In the genomic region with DNA sequence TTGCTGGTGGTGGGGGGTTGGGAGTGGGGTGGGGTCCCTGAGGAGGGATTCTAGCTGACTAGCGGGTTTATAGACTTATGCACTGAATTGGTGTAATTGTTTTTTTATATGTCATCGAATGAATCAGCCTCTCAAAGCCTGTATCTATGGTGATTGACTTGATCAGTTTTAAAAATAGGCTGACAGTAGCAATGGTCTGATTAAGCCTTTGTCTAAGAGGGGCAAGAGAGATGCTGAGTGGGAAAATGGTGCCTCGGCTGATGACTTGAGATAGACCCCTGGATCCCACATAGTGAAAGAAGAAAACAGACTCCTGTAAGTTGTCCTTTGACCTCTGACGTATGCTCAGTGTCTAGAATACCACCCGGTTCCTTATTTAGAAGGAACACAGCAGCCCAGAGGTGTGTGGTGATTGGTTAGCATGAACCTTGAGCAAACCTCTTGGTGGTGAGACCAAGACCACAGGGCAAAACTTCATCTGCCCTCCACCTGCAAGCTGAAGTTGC, we compare ENCODE assay signal across 13 mouse cellular contexts.
DNase-seq lines count a peak whose midpoint lies in the region; ATAC-seq and TF ChIP-seq lines count a peak whose summit lies in the region.
"Had no signal": no experiment of that assay in that cellular context is flagged by ENCODE, and none has a peak within 500 bp of the region (broad histone marks: within the 10 kb centered on the region; RNA-seq: fewer than 3 reads in every experiment).

No protein-coding gene starts in this region.

- no peak overlapping the region for H3K4me3 ChIP-seq in neural tube, embryonic 11.5 days (ENCODE audit: low read depth, low read length)
- no peak overlapping the region for H3K4me3 ChIP-seq in neural tube, embryonic 15.5 days (replicated peaks)
- no peak overlapping the region for H3K4me3 ChIP-seq in embryonic facial prominence, embryonic 10.5 days
- no peak overlapping the region for H3K4me3 ChIP-seq in hindbrain, embryonic 15.5 days
- H3K4me3 ChIP-seq in midbrain, postnatal 0 days (ENCODE audit: low read depth, low read length): no peak overlapping the region
- H3K4me3 ChIP-seq in thymus, adult 2 months (ENCODE audit: control insufficient read depth, insufficient read depth, low read length): no peak overlapping the region
- H3K4me3 ChIP-seq: embryonic facial prominence, embryonic 13.5 days; heart, adult 2 months; kidney, embryonic 15.5 days had no signal

- no peak overlapping the region for H3K9ac ChIP-seq in neural tube, embryonic 11.5 days (ENCODE audit: low read length)
- H3K9ac ChIP-seq in neural tube, embryonic 15.5 days (replicated peaks): no peak overlapping the region
- H3K9ac ChIP-seq in hindbrain, embryonic 15.5 days: no peak overlapping the region
- no peak overlapping the region for H3K9ac ChIP-seq in midbrain, postnatal 0 days (replicated peaks; ENCODE audit: low read length, poor library complexity, severe bottlenecking)
- H3K9ac ChIP-seq: embryonic facial prominence, embryonic 13.5 days; kidney, embryonic 15.5 days; lung, embryonic 14.5 days had no signal

- no peaks in the 10 kb centered on the region for H3K36me3 ChIP-seq in neural tube, embryonic 11.5 days (ENCODE audit: control insufficient read depth, insufficient read depth, low read length)
- no peaks in the 10 kb centered on the region for H3K36me3 ChIP-seq in neural tube, embryonic 15.5 days
- H3K36me3 ChIP-seq in embryonic facial prominence, embryonic 10.5 days (replicated peaks): no peaks in the 10 kb centered on the region
- H3K36me3 ChIP-seq in hindbrain, embryonic 15.5 days: no peaks in the 10 kb centered on the region
- H3K36me3 ChIP-seq in midbrain, postnatal 0 days (ENCODE audit: insufficient read depth, low read length): no peaks in the 10 kb centered on the region
- H3K36me3 ChIP-seq in thymus, adult 2 months (ENCODE audit: control insufficient read depth, insufficient read depth, low read length): no peaks in the 10 kb centered on the region
- H3K36me3 ChIP-seq: embryonic facial prominence, embryonic 13.5 days; kidney, embryonic 15.5 days had no signal

- H3K4me1 ChIP-seq in neural tube, embryonic 11.5 days (ENCODE audit: control insufficient read depth, insufficient read depth, low read length): 0 out of 2 replicates have a peak, but pooled peaks cover 7% of the 10 kb centered on the region
- 0 out of 2 replicates have a peak, but pooled peaks cover 7% of the 10 kb centered on the region for H3K4me1 ChIP-seq in neural tube, embryonic 15.5 days
- H3K4me1 ChIP-seq in embryonic facial prominence, embryonic 10.5 days: peaks cover 13% of the 10 kb centered on the region; the same call in 1 of the 2 replicates
- peaks cover 12% of the 10 kb centered on the region for H3K4me1 ChIP-seq in hindbrain, embryonic 15.5 days (replicated peaks)
- H3K4me1 ChIP-seq in midbrain, postnatal 0 days (ENCODE audit: insufficient read depth, low read length): peaks cover 6% of the 10 kb centered on the region; the same call in 1 of the 2 replicates
- peaks cover 15% of the 10 kb centered on the region for H3K4me1 ChIP-seq in thymus, adult 2 months (replicated peaks; ENCODE audit: control insufficient read depth, insufficient read depth, low read length)
- H3K4me1 ChIP-seq: kidney, embryonic 15.5 days had no signal

- no peak overlapping the region for H3K4me2 ChIP-seq in neural tube, embryonic 11.5 days (ENCODE audit: low read depth)
- no peak overlapping the region for H3K4me2 ChIP-seq in neural tube, embryonic 15.5 days
- no peak overlapping the region for H3K4me2 ChIP-seq in hindbrain, embryonic 15.5 days
- no peak overlapping the region for H3K4me2 ChIP-seq in midbrain, postnatal 0 days (ENCODE audit: low read depth, low read length, poor library complexity, severe bottlenecking)
- H3K4me2 ChIP-seq: embryonic facial prominence, embryonic 13.5 days; kidney, embryonic 15.5 days; lung, embryonic 14.5 days had no signal

- no peak for TF ChIP-seq CTCF in midbrain, postnatal 0 days (IDR thresholded peaks at IDR 0.05)
- no peak for TF ChIP-seq CTCF in thymus, adult 2 months (IDR thresholded peaks at IDR 0.05; ENCODE audit: borderline replicate concordance, control insufficient read depth, extremely low read depth, insufficient read depth, low read length, poor library complexity)

- 66% methylated on average over 5 of the region's 5 CpGs for WGBS in neural tube, embryonic 11.5 days
- WGBS in neural tube, embryonic 15.5 days: 42% methylated on average over 5 of the region's 5 CpGs
- WGBS in embryonic facial prominence, embryonic 10.5 days: 58% methylated on average over 5 of the region's 5 CpGs
- 29% methylated on average over 5 of the region's 5 CpGs for WGBS in hindbrain, embryonic 15.5 days
- 18% methylated on average over 5 of the region's 5 CpGs for WGBS in midbrain, postnatal 0 days
- 58% methylated on average over 5 of the region's 5 CpGs for WGBS in thymus, adult 2 months

- intact Hi-C loops in left cerebral cortex, postnatal 25 days (cut with DNase I): no loop called here

- no peak overlapping the region for H3K27ac ChIP-seq in neural tube, embryonic 11.5 days (ENCODE audit: low read depth, low read length)
- no peak overlapping the region for H3K27ac ChIP-seq in neural tube, embryonic 15.5 days (replicated peaks)
- peak overlapping the region; percentile 2; the same call in 1 of the 2 replicates for H3K27ac ChIP-seq in embryonic facial prominence, embryonic 10.5 days (replicated peaks)
- no peak overlapping the region for H3K27ac ChIP-seq in hindbrain, embryonic 15.5 days (replicated peaks)
- peak overlapping the region; percentile 43; the same call in 1 of the 2 replicates for H3K27ac ChIP-seq in midbrain, postnatal 0 days (ENCODE audit: low read depth, low read length)
- H3K27ac ChIP-seq in thymus, adult 2 months (ENCODE audit: control insufficient read depth, insufficient read depth, low read length): no peak overlapping the region
- H3K27ac ChIP-seq: embryonic facial prominence, embryonic 13.5 days; heart, adult 2 months; kidney, embryonic 15.5 days had no signal

- peak; percentile 27; the same call in 1 of the 2 replicates for ATAC-seq in neural tube, embryonic 11.5 days (ENCODE audit: insufficient read depth, low FRiP score, low TSS enrichment)
- ATAC-seq in neural tube, embryonic 15.5 days (ENCODE audit: low FRiP score): no peak
- 0 out of 2 replicates have a peak, but pooled peaks have one; percentile 19 for ATAC-seq in hindbrain, embryonic 15.5 days (ENCODE audit: low FRiP score, low read depth)
- no peak for ATAC-seq in midbrain, postnatal 0 days (ENCODE audit: low FRiP score)

- DNase-seq in neural tube, embryonic 11.5 days (ENCODE audit: low spot score): no peak
- DNase-seq in embryonic facial prominence, embryonic 10.5 days (ENCODE audit: low spot score): no peak
- no peak for DNase-seq in midbrain, postnatal 0 days (ENCODE audit: low spot score)
- DNase-seq in left cerebral cortex, postnatal 25 days (ENCODE audit: low spot score in 2 of 2): no peak
- no peak for DNase-seq in thymus, adult 2 months
- DNase-seq in lung, adult 18-20 months: no peak
- DNase-seq: adrenal gland, postnatal 10 days; heart, adult 2 months; lung, embryonic 14.5 days had no signal

- no peaks in the 10 kb centered on the region for H3K9me3 ChIP-seq in neural tube, embryonic 11.5 days (ENCODE audit: control insufficient read depth, low read length)
- H3K9me3 ChIP-seq in neural tube, embryonic 15.5 days (replicated peaks): no peaks in the 10 kb centered on the region; the same call in 1 of the 2 replicates
- H3K9me3 ChIP-seq in embryonic facial prominence, embryonic 10.5 days: no peaks in the 10 kb centered on the region
- H3K9me3 ChIP-seq in hindbrain, embryonic 15.5 days: no peaks in the 10 kb centered on the region
- no peaks in the 10 kb centered on the region for H3K9me3 ChIP-seq in midbrain, postnatal 0 days (ENCODE audit: low read length)
- H3K9me3 ChIP-seq: embryonic facial prominence, embryonic 13.5 days; kidney, embryonic 15.5 days had no signal

- no peaks in the 10 kb centered on the region for H3K27me3 ChIP-seq in neural tube, embryonic 11.5 days (ENCODE audit: control insufficient read depth, insufficient read depth, low read length)
- no peaks in the 10 kb centered on the region for H3K27me3 ChIP-seq in neural tube, embryonic 15.5 days (replicated peaks)
- H3K27me3 ChIP-seq in embryonic facial prominence, embryonic 10.5 days (replicated peaks; ENCODE audit: low read depth, poor library complexity, severe bottlenecking): no peaks in the 10 kb centered on the region
- no peaks in the 10 kb centered on the region for H3K27me3 ChIP-seq in hindbrain, embryonic 15.5 days
- H3K27me3 ChIP-seq in midbrain, postnatal 0 days (ENCODE audit: insufficient read depth, low read length): no peaks in the 10 kb centered on the region
- no peaks in the 10 kb centered on the region for H3K27me3 ChIP-seq in thymus, adult 2 months (ENCODE audit: control insufficient read depth, insufficient read depth, low read length)
- H3K27me3 ChIP-seq: embryonic facial prominence, embryonic 13.5 days; kidney, embryonic 15.5 days had no signal

- TF ChIP-seq POLR2A in thymus, adult 2 months (IDR thresholded peaks at IDR 0.05; ENCODE audit: control insufficient read depth, extremely low read depth, insufficient read depth, low read length, poor library complexity): no peak

Comparison
In these comparisons a context has a peak if more than half of its experiments do, and no peak if none do; other contexts are left out.
1. ATAC-seq: peak in neural tube, embryonic 11.5 days (single experiment) and hindbrain, embryonic 15.5 days (single experiment); none in neural tube, embryonic 15.5 days (single experiment) and midbrain, postnatal 0 days (single experiment).
2. H3K27ac ChIP-seq: peak in embryonic facial prominence, embryonic 10.5 days (single experiment) and midbrain, postnatal 0 days (single experiment); none in neural tube, embryonic 11.5 days (single experiment), neural tube, embryonic 15.5 days (single experiment), hindbrain, embryonic 15.5 days (single experiment) and thymus, adult 2 months (single experiment).